Mouse (Mus musculus): ENCODE data around the gene Tnfrsf25.

The Tnfrsf25 gene

GRCm38 (mm10) chr4:152112329-152112728 is 3.4 kb upstream of the Tnfrsf25 start:
- in situ Hi-C loops (cut with MboI; ENCODE audit: low pct_unique_long_range_greater_than_20kb in 1 of 2, low sequenced_read_pairs in 2 of 2, unreplicated experiment in 1 of 2), result no loop called here

GRCm38 (mm10) chr4:152114080-152114479 is 1.7 kb upstream of the Tnfrsf25 start:
- in situ Hi-C loops (cut with MboI; ENCODE audit: low pct_unique_long_range_greater_than_20kb in 1 of 2, low sequenced_read_pairs in 2 of 2, unreplicated experiment in 1 of 2), result no loop called here

- in situ Hi-C loops (cut with MboI; ENCODE audit: low pct_unique_long_range_greater_than_20kb in 1 of 2, low sequenced_read_pairs in 2 of 2, unreplicated experiment in 1 of 2), result no loop called here
Measured at GRCm38 (mm10) chr4:152117538-152117937, 1.8 kb downstream of the Tnfrsf25 start.

GRCm38 (mm10) chr4:152119396-152120292 is 3.9 kb downstream of the Tnfrsf25 start:
- in situ Hi-C loops (cut with MboI; ENCODE audit: low pct_unique_long_range_greater_than_20kb in 1 of 2, low sequenced_read_pairs in 2 of 2, unreplicated experiment in 1 of 2), result no loop called here

- in situ Hi-C loops (cut with MboI; ENCODE audit: low pct_unique_long_range_greater_than_20kb in 1 of 2, low sequenced_read_pairs in 2 of 2, unreplicated experiment in 1 of 2), result no loop called here
Measured at GRCm38 (mm10) chr4:152120311-152121182, 4.8 kb downstream of the Tnfrsf25 start.

- in situ Hi-C loops (cut with MboI; ENCODE audit: low pct_unique_long_range_greater_than_20kb in 1 of 2, low sequenced_read_pairs in 2 of 2, unreplicated experiment in 1 of 2), result no loop called here
Measured at GRCm38 (mm10) chr4:152121183-152121505, 5.4 kb downstream of the Tnfrsf25 start.

GRCm38 (mm10) chr4:152124361-152124961 is 8.7 kb downstream of the Tnfrsf25 start:
- in situ Hi-C loops (cut with MboI; ENCODE audit: low pct_unique_long_range_greater_than_20kb in 1 of 2, low sequenced_read_pairs in 2 of 2, unreplicated experiment in 1 of 2), result no loop called here

GRCm38 (mm10) chr4:152125161-152126025 is 9.7 kb downstream of the Tnfrsf25 start:
- in situ Hi-C loops (cut with MboI; ENCODE audit: low pct_unique_long_range_greater_than_20kb in 1 of 2, low sequenced_read_pairs in 2 of 2, unreplicated experiment in 1 of 2), result no loop called here

GRCm38 (mm10) chr4:152126026-152126920 is 10.5 kb downstream of the Tnfrsf25 start:
- in situ Hi-C loops (cut with MboI; ENCODE audit: low pct_unique_long_range_greater_than_20kb in 1 of 2, low sequenced_read_pairs in 2 of 2, unreplicated experiment in 1 of 2), result no loop called here

- in situ Hi-C loops (cut with MboI; ENCODE audit: low pct_unique_long_range_greater_than_20kb in 1 of 2, low sequenced_read_pairs in 2 of 2, unreplicated experiment in 1 of 2), result no loop called here
Measured at GRCm38 (mm10) chr4:152127884-152128283, 12.2 kb downstream of the Tnfrsf25 start.

- in situ Hi-C loops (cut with MboI; ENCODE audit: low pct_unique_long_range_greater_than_20kb in 1 of 2, low sequenced_read_pairs in 2 of 2, unreplicated experiment in 1 of 2), result no loop called here
Measured at GRCm38 (mm10) chr4:152128784-152129183, 13.1 kb downstream of the Tnfrsf25 start.

GRCm38 (mm10) chr4:152129395-152129930 is 13.7 kb downstream of the Tnfrsf25 start:
- in situ Hi-C loops (cut with MboI; ENCODE audit: low pct_unique_long_range_greater_than_20kb in 1 of 2, low sequenced_read_pairs in 2 of 2, unreplicated experiment in 1 of 2), result no loop called here

- in situ Hi-C loops (cut with MboI; ENCODE audit: low pct_unique_long_range_greater_than_20kb in 1 of 2, low sequenced_read_pairs in 2 of 2, unreplicated experiment in 1 of 2), result no loop called here
Measured at GRCm38 (mm10) chr4:152130771-152131653, 15.3 kb downstream of the Tnfrsf25 start.

- in situ Hi-C loops (cut with MboI; ENCODE audit: low pct_unique_long_range_greater_than_20kb in 1 of 2, low sequenced_read_pairs in 2 of 2, unreplicated experiment in 1 of 2), result no loop called here
Measured at GRCm38 (mm10) chr4:152131809-152132771, 16.4 kb downstream of the Tnfrsf25 start.

- in situ Hi-C loops (cut with MboI; ENCODE audit: low pct_unique_long_range_greater_than_20kb in 1 of 2, low sequenced_read_pairs in 2 of 2, unreplicated experiment in 1 of 2), result no loop called here
Measured at GRCm38 (mm10) chr4:152132772-152133169, 17.0 kb downstream of the Tnfrsf25 start.

All from mouse embryonic stem cell (cell line).